Mouse (Mus musculus) granulocyte monocyte progenitor cell, adult 5-6 weeks (primary cell): Measurements from ENCODE around the gene Fgfr2. TPM values are rescaled to one million over a fixed set of nuclear protein-coding genes. Genes with fewer than 3 reads are reported as not detected.
"Not testable (repeated sequence)": the region's sequence is repeated elsewhere in the genome, so short reads cannot be mapped to it uniquely, and the experiment has no call there.

Experiments used
- ATAC-seq: replicated peaks from 2 replicates; pipeline ENCODE4 v1.8.0; 2016; ENCODE audit warnings: mild to moderate bottlenecking, moderate TSS enrichment, inconsistent platforms; ENCODE audit not compliant: poor library complexity, severe bottlenecking
- total RNA-seq, 2 experiments: library from RNA; stranded (forward) in 1 of 2; stranded (reverse) in 1 of 2; fragments of 200-712, 200-1000 nt in 1 of 2; fragments of >200 nt in 1 of 2; fragmentation: Nextera tagmentation in 1 of 2; gene quantifications; 2 replicates each; pipeline ENCODE4 v1.2.3; 2014 to 2017

Gene Fgfr2
- total RNA-seq, 2 experiments from 2014 or later: not detected

DNA sequence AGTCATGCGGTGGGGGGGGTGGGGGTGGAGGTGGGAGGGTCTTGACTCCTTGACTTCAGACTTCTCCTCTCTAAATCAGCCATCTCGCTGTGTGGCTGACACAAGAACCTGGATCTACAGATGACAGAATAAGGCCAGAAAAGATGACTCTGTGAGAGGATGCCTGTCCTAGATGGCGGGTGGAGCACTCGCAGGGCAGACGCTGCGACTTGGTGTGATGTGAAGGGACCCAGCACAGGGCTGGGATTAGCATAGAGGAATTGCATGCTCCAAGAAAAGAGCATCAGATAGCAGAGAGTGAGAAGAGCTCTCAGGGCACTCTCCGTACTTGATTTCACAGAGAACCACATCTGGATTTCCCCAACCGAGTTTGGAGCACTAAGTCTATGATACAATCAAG, 2953.0 kb downstream of the Fgfr2 start:
- no peak for ATAC-seq

DNA sequence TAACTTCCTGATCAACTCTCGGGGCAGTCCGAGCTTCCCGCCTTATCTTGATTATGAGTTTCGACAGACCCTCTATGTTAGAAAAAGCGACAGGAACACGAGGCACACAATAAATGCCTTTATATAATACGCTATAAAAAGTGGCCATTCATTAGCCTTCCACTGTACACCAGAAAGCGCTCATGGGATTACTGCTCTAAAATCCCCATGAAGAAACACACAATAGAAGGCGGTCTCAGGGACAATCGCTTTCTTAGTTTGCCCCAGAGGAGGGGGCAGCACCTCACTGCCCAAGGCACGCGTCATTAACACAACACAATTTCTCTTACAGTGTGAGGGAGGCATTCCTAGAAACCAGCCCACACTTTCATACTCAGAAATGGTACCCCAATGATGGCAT, 2954.9 kb downstream of the Fgfr2 start:
- ATAC-seq: no peak

DNA sequence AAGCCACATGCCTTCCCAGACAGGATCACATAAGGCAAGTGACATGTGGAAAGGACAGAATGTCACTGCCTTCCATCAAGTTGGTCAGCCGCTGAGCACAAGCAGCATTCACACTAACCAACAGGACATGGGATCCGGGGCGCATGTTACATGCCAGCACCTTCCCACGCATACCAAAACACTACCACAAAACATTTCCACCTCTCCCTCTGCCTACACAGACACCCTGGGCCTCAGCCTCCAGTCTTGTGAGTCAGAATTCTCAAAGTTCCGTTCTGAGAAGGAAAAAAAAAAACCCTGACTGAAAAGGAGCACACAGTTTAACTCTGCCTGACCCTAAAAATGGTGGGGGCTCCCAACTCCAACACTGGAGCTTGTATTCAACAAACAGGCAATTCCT, 2955.9 kb downstream of the Fgfr2 start:
- no peak for ATAC-seq

DNA sequence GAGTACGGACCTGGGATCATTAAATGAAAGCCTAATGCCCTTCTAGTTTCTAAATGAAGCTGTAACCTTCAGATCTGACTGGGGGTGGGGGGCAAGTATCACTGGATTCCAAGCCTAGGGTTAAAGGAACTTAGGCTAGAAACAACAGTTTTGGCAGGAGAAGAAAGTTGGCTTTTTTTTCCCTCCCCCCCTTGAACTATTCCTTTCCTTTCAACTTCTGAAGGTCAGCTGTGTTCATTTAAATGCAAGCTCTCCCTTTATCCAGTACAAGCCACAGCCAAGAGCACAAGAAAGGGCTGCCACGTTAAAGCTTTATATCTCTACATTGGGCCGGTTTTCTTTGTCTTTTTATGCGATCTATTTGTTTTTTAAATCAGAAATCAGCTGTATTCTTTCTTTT, 2957.0 kb downstream of the Fgfr2 start:
- ATAC-seq: no peak

- ATAC-seq: no peak
These were observed 2957.7 kb downstream of the Fgfr2 start for GRCm38 (mm10) chr7:130165408-130165807.

GRCm38 (mm10) chr7:130162718-130163117, 2960.4 kb downstream of the Fgfr2 start:
- ATAC-seq: no peak

- no peak for ATAC-seq
These were observed 2961.6 kb downstream of the Fgfr2 start for GRCm38 (mm10) chr7:130161581-130161980.

GRCm38 (mm10) chr7:130158845-130159244, 2964.3 kb downstream of the Fgfr2 start:
- no peak for ATAC-seq

- no peak for ATAC-seq
These were observed 2969.7 kb downstream of the Fgfr2 start for GRCm38 (mm10) chr7:130153363-130153969.

- ATAC-seq: no peak
These were observed 2974.2 kb downstream of the Fgfr2 start for GRCm38 (mm10) chr7:130148906-130149305.

DNA sequence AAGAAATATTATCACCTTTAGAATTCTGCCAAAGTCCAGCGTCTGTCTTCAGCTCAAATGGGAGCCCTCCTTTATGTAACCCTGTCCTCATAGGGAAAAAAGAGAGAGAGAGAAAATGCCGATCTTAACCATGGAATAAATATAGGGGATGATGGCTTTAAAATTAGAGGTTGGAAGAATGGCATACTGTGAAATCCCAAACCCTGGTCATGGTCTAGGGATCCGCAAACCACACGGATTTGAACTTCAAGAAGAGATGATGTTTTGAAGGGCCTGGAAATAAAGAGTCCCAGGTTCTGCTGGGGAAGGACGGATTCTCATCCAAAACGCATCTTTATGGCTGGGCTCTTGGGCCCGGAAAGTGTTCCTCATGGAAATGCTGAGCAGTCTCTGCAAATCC, 2975.9 kb downstream of the Fgfr2 start:
- no peak for ATAC-seq

DNA sequence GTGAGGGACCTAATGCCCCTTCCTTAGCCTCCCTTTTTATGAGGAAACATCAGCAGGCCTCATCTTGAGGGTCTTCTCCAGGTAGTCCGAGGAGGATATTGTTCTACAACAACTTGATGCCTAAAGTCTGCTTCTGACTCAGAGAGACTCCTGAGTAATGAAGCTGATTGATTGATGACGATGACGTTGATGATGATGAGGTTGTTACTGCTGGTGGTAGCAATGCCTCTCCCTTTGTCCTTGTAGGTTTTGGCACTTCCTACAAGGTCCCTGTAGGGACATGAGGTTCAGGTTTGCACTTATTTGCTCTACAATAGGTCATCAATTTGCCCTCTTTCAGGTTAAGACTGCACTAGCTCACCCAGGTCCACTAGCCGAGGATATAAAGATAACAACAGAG, 2977.9 kb downstream of the Fgfr2 start:
- no peak for ATAC-seq

DNA sequence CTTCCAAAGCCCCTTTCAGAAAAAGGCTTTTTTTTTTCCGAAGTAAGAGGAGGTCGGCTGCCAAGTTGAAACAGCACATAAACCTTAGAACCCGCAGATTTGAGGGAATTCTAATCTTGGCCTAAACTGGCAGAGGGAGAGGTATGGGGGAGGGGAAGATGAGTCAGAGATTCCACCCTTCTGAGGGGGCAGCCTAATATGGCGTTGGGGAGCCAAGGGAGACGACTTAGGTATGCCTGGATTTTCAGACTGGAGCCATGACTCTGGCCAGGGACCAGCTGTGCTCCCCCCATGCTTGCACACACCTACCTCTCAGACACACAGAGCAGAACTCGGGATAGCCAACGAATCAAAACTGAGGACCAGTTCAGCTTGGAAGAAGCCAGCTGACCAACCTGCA, 2979.8 kb downstream of the Fgfr2 start:
- no peak for ATAC-seq

- ATAC-seq: no peak
These were observed 2981.9 kb downstream of the Fgfr2 start for GRCm38 (mm10) chr7:130141088-130141873.

GRCm38 (mm10) chr7:130134924-130135365, 2988.2 kb downstream of the Fgfr2 start:
- ATAC-seq: no peak

- ATAC-seq: not testable (repeated sequence)
These were observed 2988.7 kb downstream of the Fgfr2 start for GRCm38 (mm10) chr7:130134428-130134827.

DNA sequence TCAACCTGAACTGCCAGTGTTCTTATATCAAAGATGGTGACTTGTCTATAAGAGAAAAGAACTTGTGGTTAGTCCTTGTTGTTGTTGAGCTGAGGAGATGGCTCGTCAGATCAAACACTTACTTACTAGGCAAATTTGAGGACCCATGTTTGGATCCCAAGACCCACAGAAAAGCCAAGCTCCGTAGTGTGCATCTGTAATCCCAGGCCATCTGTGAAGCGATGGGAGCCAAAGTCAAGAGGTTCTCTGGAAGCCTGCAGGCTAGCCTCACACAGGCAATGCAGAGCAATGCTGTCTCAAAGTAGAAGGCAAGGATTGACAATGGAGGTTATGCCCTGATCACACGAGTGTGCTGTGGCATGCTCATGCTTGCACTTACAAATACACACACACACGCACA, 2992.9 kb downstream of the Fgfr2 start:
- ATAC-seq: no peak

DNA sequence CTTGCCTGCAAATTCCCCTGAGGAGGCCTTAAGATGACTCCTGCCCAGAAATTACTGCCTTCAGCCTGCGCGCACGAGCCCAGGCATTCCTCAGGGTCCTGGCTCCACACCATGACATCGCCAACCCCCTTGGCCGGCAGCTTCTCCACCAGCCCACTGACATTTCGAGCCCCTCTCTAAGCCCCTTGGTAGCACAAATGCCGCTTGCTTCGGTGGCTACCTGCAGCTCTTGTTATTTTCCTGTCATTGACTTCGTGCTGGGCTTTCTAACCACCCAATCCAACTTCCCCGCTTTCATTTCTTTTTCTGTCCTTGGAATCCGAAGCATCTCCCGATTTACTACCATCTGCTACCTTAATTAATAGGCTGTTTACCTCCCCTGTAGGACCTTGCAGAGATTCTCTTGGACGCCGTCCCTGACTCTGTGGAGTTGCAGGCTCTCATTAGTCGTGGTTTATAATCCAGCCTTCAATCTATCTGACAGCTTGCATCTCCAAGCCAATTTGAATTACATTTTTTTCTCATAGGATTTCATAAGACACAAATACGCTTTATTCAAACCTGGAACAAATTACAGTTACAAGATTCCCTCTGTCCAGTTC, 2993.7 kb downstream of the Fgfr2 start:
- no peak for ATAC-seq

DNA sequence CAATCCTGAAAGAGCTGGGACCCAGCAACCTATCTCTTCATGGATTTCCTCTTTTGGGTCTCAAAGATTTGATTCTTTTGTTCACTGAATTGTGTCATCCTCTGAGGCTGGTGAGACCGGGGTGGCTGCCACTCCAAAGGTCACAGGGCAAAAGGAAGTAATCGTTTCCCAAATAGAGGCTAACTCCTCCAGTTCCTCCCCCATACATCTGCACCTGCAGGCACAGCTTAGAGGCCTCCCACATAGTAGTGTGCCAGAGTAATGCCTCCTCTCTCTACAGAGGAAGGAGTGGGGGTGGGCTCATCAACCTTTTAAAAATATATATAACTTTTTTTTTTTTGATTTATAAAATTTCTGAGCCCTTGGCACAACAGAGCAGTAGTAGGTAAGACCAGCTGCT, 3001.6 kb downstream of the Fgfr2 start:
- no peak for ATAC-seq

DNA sequence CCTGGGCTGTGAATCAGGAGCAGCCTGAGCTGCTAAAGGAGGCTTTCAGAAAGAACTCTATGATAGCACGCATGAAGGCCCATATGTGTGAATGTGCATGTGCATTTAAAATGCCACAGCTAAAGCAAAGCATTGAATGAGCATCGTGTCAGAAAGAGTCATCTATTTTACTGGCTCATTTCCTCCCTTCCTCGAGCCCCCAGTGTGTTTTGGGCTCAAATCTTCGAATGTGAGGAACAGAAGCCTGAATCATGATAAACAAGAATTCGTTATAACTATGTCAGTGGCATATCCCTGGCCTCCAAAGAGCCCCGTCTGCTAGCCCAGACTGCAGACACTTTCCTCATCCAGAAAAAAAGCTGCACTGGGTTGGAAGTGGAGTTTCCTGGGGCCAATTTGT, 3003.7 kb downstream of the Fgfr2 start:
- ATAC-seq: no peak

GRCm38 (mm10) chr7:130118726-130119125, 3004.4 kb downstream of the Fgfr2 start:
- ATAC-seq: no peak
